Mouse (Mus musculus) embryonic facial prominence, embryonic 11.5 days (tissue): ENCODE results near the gene Tecta. TPM values are rescaled to one million over a fixed set of nuclear protein-coding genes. Genes with fewer than 3 reads are reported as not detected.

Experiments used
- ATAC-seq: fragments of 200-750 bp; cut with Nextera tagmentation; replicated peaks from 2 replicates; pipeline ENCODE4 v1.8.0; 2017; ENCODE audit warnings: low read depth; ENCODE audit not compliant: insufficient number of reproducible peaks, low FRiP score, low TSS enrichment
- DNase-seq: peaks from one replicate; pipeline ENCODE4 v3.0.0-alpha.2; 2015; ENCODE audit warnings: low spot score
- H3K27ac ChIP-seq: fragments of 300-500 bp; sonication (generic); replicated peaks from 2 replicates; pipeline ENCODE4 v1.5.1; 2014; ENCODE audit warnings: mild to moderate bottlenecking, low read depth, low read length, control low read depth
- H3K27me3 ChIP-seq: fragments of 300-500 bp; sonication (generic); 2 replicates; pipeline ENCODE4 v1.6.1; 2014; ENCODE audit warnings: mild to moderate bottlenecking, low read length, moderate library complexity, mixed read lengths; ENCODE audit not compliant: control insufficient read depth, insufficient read depth
- H3K36me3 ChIP-seq: fragments of 300-500 bp; sonication (generic); replicated peaks from 2 replicates; pipeline ENCODE4 v1.6.1; 2014; ENCODE audit warnings: low read depth, mild to moderate bottlenecking, low read length, moderate library complexity, mixed read lengths; ENCODE audit not compliant: control insufficient read depth, insufficient read depth
- H3K4me1 ChIP-seq: fragments of 300-500 bp; sonication (generic); 2 replicates; pipeline ENCODE4 v1.6.1; 2014; ENCODE audit warnings: low read length, mixed read lengths; ENCODE audit not compliant: control insufficient read depth, insufficient read depth
- H3K4me2 ChIP-seq: fragments of 300-500 bp; sonication (generic); 2 replicates; pipeline ENCODE4 v1.6.1; 2014; ENCODE audit warnings: low read depth, mild to moderate bottlenecking, control low read depth, low read length, moderate library complexity
- H3K4me3 ChIP-seq: fragments of 300-500 bp; sonication (generic); 2 replicates; pipeline ENCODE4 v1.5.1; 2014; ENCODE audit warnings: low read depth, low read length, control low read depth
- H3K9ac ChIP-seq: fragments of 300-500 bp; sonication (generic); replicated peaks from 2 replicates; pipeline ENCODE4 v1.6.1; 2014; ENCODE audit warnings: mild to moderate bottlenecking, control low read depth, low read length
- H3K9me3 ChIP-seq: fragments of 300-500 bp; sonication (generic); replicated peaks from 2 replicates; pipeline ENCODE4 v1.6.1; 2016; ENCODE audit warnings: mild to moderate bottlenecking, low read length, inconsistent platforms, mixed read lengths; ENCODE audit not compliant: control insufficient read depth
- WGBS: fragments of 180-500 bp; shearing (Covaris S2); extraction: QIAGEN DNeasy Blood & Tissue Kit; methylation state at CpG from one replicate; pipeline ENCODE4 v1.1.7; 2014; 5-methylcytosine and 5-hydroxymethylcytosine counted together
- polyA plus RNA-seq: library from polyadenylated mRNA; unstranded; fragments of >200 nt; fragmentation: Nextera tagmentation; extraction: Ambion mirVana; gene quantifications from 2 replicates; pipeline ENCODE4 v1.2.1, GENCODE M21; 2014

Tecta gene
- polyA plus RNA-seq, 1 experiment from 2014 or later, result 0.14 TPM

DNA sequence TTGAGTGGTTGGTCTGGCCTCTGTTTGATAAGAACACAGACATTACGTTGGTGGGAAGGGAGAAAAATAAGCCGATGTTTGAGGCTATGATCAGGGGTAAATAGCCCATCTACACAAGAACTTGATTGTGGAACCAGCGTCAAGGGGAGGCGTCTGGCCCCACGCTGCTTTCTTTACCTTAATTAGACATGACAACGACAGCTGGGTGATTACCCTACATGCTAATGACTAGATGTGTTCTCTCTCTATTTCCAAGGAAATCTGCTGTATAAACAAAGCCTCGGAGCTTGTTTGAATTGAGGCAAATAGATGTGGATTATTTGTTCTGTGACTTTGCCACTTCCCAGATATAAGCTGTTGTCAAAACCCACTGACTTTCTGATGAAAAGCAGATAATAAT lies 49.9 kb downstream of the Tecta start:
- Histone ChIP-seq H3K27ac (no peak overlapping the region), H3K36me3 (no peaks in the 10 kb centered on the region), H3K4me1 (no peaks in the 10 kb centered on the region), H3K9ac (no peak overlapping the region), H3K4me3 (no peak overlapping the region), H3K4me2 (no peak overlapping the region), H3K9me3 (no peaks in the 10 kb centered on the region), H3K27me3 (no peaks in the 10 kb centered on the region)
- 49% methylated on average over 7 of the region's 7 CpGs for WGBS
- no peak for DNase-seq
- no peak for ATAC-seq

DNA sequence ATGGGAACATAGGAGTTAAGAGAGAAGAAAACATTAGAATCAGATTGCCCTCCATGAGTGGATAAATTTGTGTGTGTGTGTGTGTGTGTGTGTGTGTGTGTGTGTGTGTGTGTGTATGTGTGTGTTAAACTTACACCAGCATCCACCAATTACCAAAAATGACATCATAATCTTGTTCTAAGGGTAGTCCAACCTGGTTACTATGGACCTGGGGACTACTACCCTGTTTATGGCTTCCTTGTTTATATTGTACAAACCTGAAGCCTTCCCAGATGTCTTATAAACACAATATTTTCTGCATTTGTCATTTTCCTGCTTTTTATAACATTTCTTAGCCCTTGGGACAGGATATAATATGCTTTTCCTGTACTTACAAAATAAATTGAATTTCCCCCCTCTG lies 53.4 kb downstream of the Tecta start:
- no peak overlapping the region for H3K9ac ChIP-seq
- no peaks in the 10 kb centered on the region for H3K27me3 ChIP-seq
- no peak for ATAC-seq
- no peak overlapping the region for H3K27ac ChIP-seq
- H3K4me1 ChIP-seq, result no peaks in the 10 kb centered on the region
- DNase-seq, result no peak
- no peak overlapping the region for H3K4me2 ChIP-seq
- H3K4me3 ChIP-seq, result no peak overlapping the region
- no peaks in the 10 kb centered on the region for H3K36me3 ChIP-seq
- no peaks in the 10 kb centered on the region for H3K9me3 ChIP-seq

DNA sequence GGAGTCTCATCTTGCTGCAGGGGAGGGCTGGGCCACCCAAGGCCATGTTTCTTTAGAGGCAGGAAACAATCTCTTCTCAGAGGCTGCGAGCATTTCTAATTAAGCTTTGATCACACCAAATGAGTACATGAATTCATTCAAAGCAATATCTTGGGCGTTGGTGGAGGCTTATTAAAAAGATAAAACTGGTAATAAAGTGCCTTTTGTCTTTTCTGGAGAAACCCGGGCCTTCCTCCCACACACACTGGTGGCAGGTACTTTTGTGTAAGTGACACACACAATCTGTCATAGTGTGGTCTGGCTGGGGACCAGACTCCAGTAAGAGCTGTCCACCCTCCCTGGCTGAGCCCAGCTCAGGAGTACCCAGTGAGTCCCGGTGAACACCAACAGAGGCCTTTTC lies 60.6 kb downstream of the Tecta start:
- Histone ChIP-seq H3K27ac (no peak overlapping the region), H3K4me3 (no peak overlapping the region)

DNA sequence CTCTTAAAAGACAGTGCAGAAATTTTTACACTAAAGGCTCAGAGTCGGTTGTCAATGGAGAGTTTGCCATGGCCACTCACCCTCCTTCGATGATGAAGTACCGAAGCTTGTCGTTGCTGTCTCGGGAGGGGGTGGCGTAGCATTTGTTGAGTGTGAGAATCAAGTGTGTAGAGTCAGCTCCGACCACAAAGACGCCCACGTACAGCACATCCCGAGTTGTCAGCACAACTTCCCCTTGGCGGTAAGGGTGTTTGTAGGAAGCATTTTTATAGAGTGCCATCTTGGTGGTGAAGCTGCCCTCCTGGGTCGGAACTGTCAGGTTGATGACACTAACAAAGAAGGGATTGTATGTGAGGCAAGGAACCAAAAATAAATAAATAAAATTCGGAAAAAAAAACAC lies 62.7 kb downstream of the Tecta start:
- H3K27me3 ChIP-seq, result no peaks in the 10 kb centered on the region
- WGBS, result 76% methylated on average over 13 of the region's 13 CpGs
- no peaks in the 10 kb centered on the region for H3K36me3 ChIP-seq
- ATAC-seq (no peak), DNase-seq (no peak)
- no peak overlapping the region for H3K27ac ChIP-seq
- no peaks in the 10 kb centered on the region for H3K9me3 ChIP-seq
- no peak overlapping the region for H3K4me3 ChIP-seq
- no peak overlapping the region for H3K4me2 ChIP-seq
- H3K4me1 ChIP-seq, result no peaks in the 10 kb centered on the region
- H3K9ac ChIP-seq, result no peak overlapping the region

More for the DNA sequence above, 60.6 kb downstream of the Tecta start:
- no peak for DNase-seq
- H3K36me3 ChIP-seq, result no peaks in the 10 kb centered on the region
- no peaks in the 10 kb centered on the region for H3K4me1 ChIP-seq
- no peaks in the 10 kb centered on the region for H3K9me3 ChIP-seq
- H3K9ac ChIP-seq, result no peak overlapping the region
- no peak for ATAC-seq
- WGBS, result 67% methylated on average over 4 of the region's 4 CpGs
- no peak overlapping the region for H3K4me2 ChIP-seq
- no peaks in the 10 kb centered on the region for H3K27me3 ChIP-seq

DNA sequence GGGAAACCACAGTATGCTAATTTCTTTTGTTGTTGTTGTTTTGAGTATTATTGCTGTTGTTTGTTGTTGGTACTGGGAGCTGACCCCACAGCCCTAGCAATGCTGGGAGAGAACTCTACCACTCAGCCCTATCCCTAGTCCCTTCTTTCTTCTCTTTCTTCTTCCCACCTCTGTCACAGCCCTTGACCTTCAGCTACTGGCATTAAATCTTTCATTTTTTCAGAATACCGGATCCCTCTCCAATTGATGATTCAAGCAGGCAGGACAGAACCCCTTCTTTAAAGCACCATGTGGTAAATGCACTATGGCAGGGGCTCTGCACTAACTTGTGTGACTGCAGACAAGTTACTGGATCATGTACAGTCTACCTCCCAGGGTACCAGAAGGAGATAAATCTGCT lies 63.2 kb downstream of the Tecta start:
- Histone ChIP-seq H3K4me1 (no peaks in the 10 kb centered on the region), H3K4me3 (no peak overlapping the region), H3K27ac (no peak overlapping the region), H3K36me3 (no peaks in the 10 kb centered on the region), H3K27me3 (no peaks in the 10 kb centered on the region), H3K9ac (no peak overlapping the region), H3K9me3 (no peaks in the 10 kb centered on the region), H3K4me2 (no peak overlapping the region)
- 87% methylated on average over 1 of the region's 1 CpGs for whole genome bisulfite sequencing
- DNase-seq, result no peak
- ATAC-seq, result no peak

DNA sequence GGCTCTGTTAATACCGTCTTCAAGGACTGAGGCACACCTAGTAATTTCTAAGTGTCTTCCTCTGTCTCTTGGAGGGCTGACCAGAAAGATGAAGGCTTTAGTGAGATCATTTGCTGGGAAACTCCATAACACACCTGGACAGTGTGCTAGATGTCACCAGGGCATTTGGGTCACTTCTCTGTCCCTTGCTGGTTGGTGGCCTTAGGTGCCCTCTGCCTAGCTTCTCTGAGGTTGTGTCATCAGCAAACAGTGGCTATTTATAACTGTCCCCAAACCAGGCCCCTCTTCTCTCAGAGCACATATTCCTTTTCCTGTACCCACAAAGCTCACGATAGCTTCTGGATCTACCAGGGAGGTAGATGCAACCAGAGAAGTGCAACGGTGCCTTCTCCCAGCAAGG lies 64.8 kb downstream of the Tecta start:
- H3K4me2 ChIP-seq, result no peak overlapping the region
- no peak overlapping the region for H3K9ac ChIP-seq
- no peak for DNase-seq
- no peaks in the 10 kb centered on the region for H3K36me3 ChIP-seq
- H3K27ac ChIP-seq, result no peak overlapping the region
- H3K27me3 ChIP-seq, result no peaks in the 10 kb centered on the region
- H3K4me1 ChIP-seq, result no peaks in the 10 kb centered on the region
- H3K4me3 ChIP-seq, result no peak overlapping the region
- no peaks in the 10 kb centered on the region for H3K9me3 ChIP-seq
- ATAC-seq, result no peak
- WGBS, result 87% methylated on average over 3 of the region's 3 CpGs

DNA sequence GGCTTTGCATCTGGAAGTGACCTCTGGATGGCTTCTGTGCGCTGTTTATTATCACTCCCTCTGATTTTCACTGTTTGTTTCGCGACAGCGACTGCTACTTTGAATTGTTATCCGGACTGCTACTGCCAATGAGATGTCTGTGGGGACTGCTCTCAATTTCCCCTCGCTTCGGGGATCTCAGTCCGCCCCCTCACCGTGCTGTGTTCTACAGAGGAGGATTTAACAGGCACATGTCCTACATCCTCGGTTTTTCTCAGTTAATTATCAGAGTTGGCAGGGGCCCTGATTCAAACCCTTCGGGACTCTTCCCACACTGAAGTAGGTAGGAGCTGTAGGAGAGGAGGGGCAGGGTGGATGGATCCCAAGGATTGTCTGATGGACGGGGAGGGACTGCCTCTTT lies 67.0 kb downstream of the Tecta start:
- no peak for DNase-seq
- Histone ChIP-seq H3K4me1 (no peaks in the 10 kb centered on the region), H3K4me2 (no peak overlapping the region)

DNA sequence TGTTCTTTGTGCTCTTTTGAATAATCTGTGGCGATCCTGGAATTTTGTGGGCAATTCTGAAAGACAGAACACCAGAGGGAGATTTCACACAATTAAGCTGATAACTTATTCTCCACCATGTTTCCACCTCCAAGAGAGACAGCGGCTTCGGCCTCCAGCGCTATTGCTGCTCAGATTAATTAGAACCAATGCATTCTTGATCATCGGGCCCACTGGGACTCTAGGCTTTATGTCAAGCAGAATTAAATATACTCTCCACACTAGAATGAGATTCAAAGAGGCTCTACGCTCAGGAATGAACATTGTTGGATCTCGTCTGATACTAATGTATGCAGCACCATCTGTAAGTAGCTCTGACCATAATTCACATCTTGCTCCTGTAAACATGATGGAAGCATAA lies 68.4 kb downstream of the Tecta start:
- H3K9ac ChIP-seq, result no peak overlapping the region
- H3K36me3 ChIP-seq, result no peaks in the 10 kb centered on the region
- 93% methylated on average over 7 of the region's 7 CpGs for WGBS
- no peaks in the 10 kb centered on the region for H3K9me3 ChIP-seq
- H3K4me2 ChIP-seq, result no peak overlapping the region
- DNase-seq, result no peak
- no peak overlapping the region for H3K4me3 ChIP-seq
- no peaks in the 10 kb centered on the region for H3K27me3 ChIP-seq
- no peaks in the 10 kb centered on the region for H3K4me1 ChIP-seq
- no peak for ATAC-seq
- no peak overlapping the region for H3K27ac ChIP-seq

More for the DNA sequence above, 67.0 kb downstream of the Tecta start:
- 70% methylated on average over 12 of the region's 12 CpGs for WGBS
- H3K27ac ChIP-seq, result no peak overlapping the region
- no peak overlapping the region for H3K4me3 ChIP-seq
- no peak overlapping the region for H3K9ac ChIP-seq
- H3K27me3 ChIP-seq, result no peaks in the 10 kb centered on the region
- no peaks in the 10 kb centered on the region for H3K9me3 ChIP-seq
- ATAC-seq, result no peak
- no peaks in the 10 kb centered on the region for H3K36me3 ChIP-seq

DNA sequence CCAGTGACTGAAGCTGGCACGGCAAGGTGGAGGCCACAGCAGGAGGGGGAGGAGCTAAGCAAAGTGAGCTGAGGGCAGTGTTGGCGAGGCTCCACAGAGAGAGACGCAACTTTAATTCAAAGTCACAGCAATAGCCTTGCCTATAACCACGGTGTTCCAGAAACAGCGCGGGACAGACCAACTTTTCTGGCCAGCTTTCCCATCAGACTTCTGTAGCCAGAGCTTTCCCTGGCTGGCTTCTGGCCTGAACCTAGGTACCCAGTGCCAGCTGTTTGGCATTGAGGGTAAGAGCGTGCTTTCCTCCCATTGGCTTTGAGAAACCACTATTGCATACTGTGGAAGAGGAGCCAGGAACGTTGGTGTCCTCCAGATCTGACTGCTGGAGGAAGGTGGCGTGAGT lies 70.0 kb downstream of the Tecta start:
- Histone ChIP-seq H3K27ac (no peak overlapping the region), H3K27me3 (no peaks in the 10 kb centered on the region), H3K9ac (no peak overlapping the region), H3K4me1 (no peaks in the 10 kb centered on the region), H3K4me2 (no peak overlapping the region), H3K4me3 (no peak overlapping the region), H3K9me3 (no peaks in the 10 kb centered on the region), H3K36me3 (no peaks in the 10 kb centered on the region)
- ATAC-seq, result no peak
- no peak for DNase-seq
- 75% methylated on average over 9 of the region's 9 CpGs for WGBS
